ENCODE assay signal across 9 mouse cellular contexts in the genomic region with DNA sequence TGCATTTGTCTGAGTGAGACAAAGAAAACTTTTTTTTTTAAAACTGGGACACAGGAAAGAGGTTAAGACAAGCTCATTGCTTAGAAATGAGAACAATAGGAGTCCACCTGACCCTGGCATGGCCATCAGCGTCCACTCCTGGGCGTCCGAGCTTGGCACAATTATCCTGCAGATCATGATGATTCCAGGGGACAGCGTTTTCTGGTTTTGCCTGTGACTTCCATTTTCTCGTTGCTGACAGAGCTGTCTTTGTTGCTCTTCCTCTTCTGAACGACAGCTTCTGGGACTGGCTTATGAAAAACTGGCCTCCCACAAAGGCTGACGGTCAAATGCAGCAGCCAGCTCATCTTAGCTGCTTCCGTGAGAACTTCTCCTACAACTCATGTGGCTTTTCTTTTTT. TPM values are rescaled to one million over a fixed set of nuclear protein-coding genes. Genes with fewer than 3 reads are reported as not detected.
DNase-seq lines count a peak whose midpoint lies in the region; ATAC-seq lines count a peak whose summit lies in the region.
"Had no signal": no experiment of that assay in that cellular context is flagged by ENCODE, and none has a peak within 500 bp of the region (broad histone marks: within the 10 kb centered on the region; RNA-seq: fewer than 3 reads in every experiment).

No protein-coding gene starts in this region.

- H3K36me3 ChIP-seq in liver, embryonic 13.5 days: no peaks in the 10 kb centered on the region
- H3K36me3 ChIP-seq in liver, embryonic 11.5 days (ENCODE audit: control insufficient read depth, insufficient read depth, low read length): no peaks in the 10 kb centered on the region
- no peaks in the 10 kb centered on the region for H3K36me3 ChIP-seq in embryonic facial prominence, embryonic 15.5 days
- no peaks in the 10 kb centered on the region for H3K36me3 ChIP-seq in heart, embryonic 14.5 days (ENCODE audit: control insufficient read depth, insufficient read depth, low read length)
- H3K36me3 ChIP-seq in midbrain, embryonic 14.5 days (ENCODE audit: control insufficient read depth, insufficient read depth, low read length): no peaks in the 10 kb centered on the region
- H3K36me3 ChIP-seq: limb, embryonic 12.5 days had no signal

- H3K27me3 ChIP-seq in liver, embryonic 13.5 days: 0 out of 2 replicates have a peak, but pooled peaks cover 11% of the 10 kb centered on the region
- no peaks in the 10 kb centered on the region for H3K27me3 ChIP-seq in liver, embryonic 11.5 days (replicated peaks; ENCODE audit: control insufficient read depth, insufficient read depth, low read length)
- no peaks in the 10 kb centered on the region for H3K27me3 ChIP-seq in embryonic facial prominence, embryonic 15.5 days
- H3K27me3 ChIP-seq in heart, embryonic 14.5 days (ENCODE audit: control insufficient read depth, insufficient read depth, low read length): no peaks in the 10 kb centered on the region
- no peaks in the 10 kb centered on the region for H3K27me3 ChIP-seq in midbrain, embryonic 14.5 days (ENCODE audit: control insufficient read depth, insufficient read depth, low read length)

- WGBS in liver, embryonic 13.5 days (ENCODE audit: insufficient replicate concordance): 51% methylated on average over 8 of the region's 8 CpGs
- WGBS in liver, embryonic 11.5 days: 73% methylated on average over 8 of the region's 8 CpGs
- 42% methylated on average over 8 of the region's 8 CpGs for WGBS in embryonic facial prominence, embryonic 15.5 days
- 53% methylated on average over 8 of the region's 8 CpGs for WGBS in heart, embryonic 14.5 days
- WGBS in midbrain, embryonic 14.5 days: 14% methylated on average over 8 of the region's 8 CpGs

- H3K9me3 ChIP-seq in liver, embryonic 13.5 days (replicated peaks): no peaks in the 10 kb centered on the region
- no peaks in the 10 kb centered on the region for H3K9me3 ChIP-seq in liver, embryonic 11.5 days (ENCODE audit: control insufficient read depth, low read length)
- no peaks in the 10 kb centered on the region for H3K9me3 ChIP-seq in embryonic facial prominence, embryonic 15.5 days (replicated peaks)
- no peaks in the 10 kb centered on the region; the same call in 1 of the 2 replicates for H3K9me3 ChIP-seq in heart, embryonic 14.5 days (ENCODE audit: control insufficient read depth, low read length)
- H3K9me3 ChIP-seq in midbrain, embryonic 14.5 days (ENCODE audit: control insufficient read depth, low read length): no peaks in the 10 kb centered on the region

- DNase-seq in liver, embryonic 13.5 days: no peak
- DNase-seq in liver, embryonic 11.5 days (ENCODE audit: low spot score): no peak
- DNase-seq in midbrain, embryonic 14.5 days: no peak
- no peak for DNase-seq in testis, postnatal 14 days (ENCODE audit: low spot score)
- no peak for DNase-seq in T-cell, adult 2 months (ENCODE audit: low spot score)

- peaks cover 2% of the 10 kb centered on the region; the same call in 1 of the 2 replicates for H3K4me1 ChIP-seq in liver, embryonic 13.5 days (replicated peaks)
- no peaks in the 10 kb centered on the region for H3K4me1 ChIP-seq in liver, embryonic 11.5 days (replicated peaks; ENCODE audit: control insufficient read depth, insufficient read depth, low read length)
- peaks cover 14% of the 10 kb centered on the region for H3K4me1 ChIP-seq in embryonic facial prominence, embryonic 15.5 days
- H3K4me1 ChIP-seq in heart, embryonic 14.5 days (ENCODE audit: control insufficient read depth in 2 of 2, insufficient read depth in 2 of 2, low read length in 2 of 2): peaks cover 21 to 28% of the 10 kb centered on the region in 2 experiments
- H3K4me1 ChIP-seq in midbrain, embryonic 14.5 days (ENCODE audit: control insufficient read depth, insufficient read depth, low read length): peaks cover 13% of the 10 kb centered on the region

- no peak overlapping the region for H3K4me2 ChIP-seq in liver, embryonic 13.5 days
- H3K4me2 ChIP-seq in liver, embryonic 11.5 days: no peak overlapping the region
- no peak overlapping the region for H3K4me2 ChIP-seq in embryonic facial prominence, embryonic 15.5 days (replicated peaks)
- peak overlapping the region; percentile 16 for H3K4me2 ChIP-seq in heart, embryonic 14.5 days (ENCODE audit: low read length)
- 0 out of 2 replicates have a peak overlapping the region, but pooled peaks have one; percentile 4 for H3K4me2 ChIP-seq in midbrain, embryonic 14.5 days (ENCODE audit: low read length)
- H3K4me2 ChIP-seq: limb, embryonic 12.5 days had no signal

- H3K27ac ChIP-seq in liver, embryonic 13.5 days: peak overlapping the region; percentile 23; the same call in 1 of the 2 replicates
- no peak overlapping the region for H3K27ac ChIP-seq in liver, embryonic 11.5 days (ENCODE audit: low read depth, low read length)
- 0 out of 2 replicates have a peak overlapping the region, but pooled peaks have one; percentile 52 for H3K27ac ChIP-seq in embryonic facial prominence, embryonic 15.5 days (replicated peaks)
- peak overlapping the region in 1 of 2 experiments; percentile 82; a peak in 2 of 4 replicates for H3K27ac ChIP-seq in heart, embryonic 14.5 days (replicated peaks in 1 of 2; ENCODE audit: control insufficient read depth in 1 of 2, insufficient read depth in 1 of 2, low read depth in 2 of 2, low read length in 2 of 2)
- H3K27ac ChIP-seq in midbrain, embryonic 14.5 days (replicated peaks; ENCODE audit: low read depth, low read length): peak overlapping the region; percentile 68
- H3K27ac ChIP-seq: limb, embryonic 12.5 days had no signal

- no peak overlapping the region for H3K9ac ChIP-seq in liver, embryonic 13.5 days
- H3K9ac ChIP-seq in liver, embryonic 11.5 days (ENCODE audit: low read depth, low read length): no peak overlapping the region
- no peak overlapping the region for H3K9ac ChIP-seq in embryonic facial prominence, embryonic 15.5 days
- H3K9ac ChIP-seq in heart, embryonic 14.5 days (ENCODE audit: low read length): no peak overlapping the region; the same call in 1 of the 2 replicates
- H3K9ac ChIP-seq in midbrain, embryonic 14.5 days (replicated peaks; ENCODE audit: low read length): no peak overlapping the region
- H3K9ac ChIP-seq: limb, embryonic 12.5 days had no signal

- H3K4me3 ChIP-seq in liver, embryonic 13.5 days (replicated peaks): no peak overlapping the region
- no peak overlapping the region for H3K4me3 ChIP-seq in liver, embryonic 11.5 days (ENCODE audit: low read depth, low read length)
- H3K4me3 ChIP-seq in embryonic facial prominence, embryonic 15.5 days (replicated peaks): no peak overlapping the region
- H3K4me3 ChIP-seq in heart, embryonic 14.5 days (ENCODE audit: control insufficient read depth in 1 of 2, insufficient read depth in 1 of 2, low read depth in 1 of 2, low read length in 2 of 2): no peak overlapping the region
- H3K4me3 ChIP-seq in midbrain, embryonic 14.5 days (replicated peaks; ENCODE audit: low read depth, low read length): no peak overlapping the region
- H3K4me3 ChIP-seq: limb, embryonic 12.5 days had no signal

- no peak for ATAC-seq in liver, embryonic 13.5 days (ENCODE audit: low read depth)
- no peak for ATAC-seq in liver, embryonic 11.5 days (replicated peaks; ENCODE audit: low FRiP score)
- ATAC-seq in embryonic facial prominence, embryonic 15.5 days (ENCODE audit: insufficient number of reproducible peaks, low FRiP score, low TSS enrichment, low read depth): no peak
- no peak for ATAC-seq in heart, embryonic 14.5 days (ENCODE audit: insufficient number of reproducible peaks, insufficient read depth, low FRiP score, low read depth)
- no peak for ATAC-seq in midbrain, embryonic 14.5 days (ENCODE audit: low FRiP score, low TSS enrichment)
- ATAC-seq: inflammation-experienced regulatory T-cells, adult 6 months had no signal

RNA-seq across cellular contexts. Expression of gene Bod1, which starts 41.4 kb away (rescaled TPM):
- polyA plus RNA-seq in liver, embryonic 13.5 days (2015; fragmentation: Nextera tagmentation; extraction: Ambion mirVana): 14.5 and 15.8 TPM in 2 replicates
- 39.7 and 40.1 TPM in 2 replicates for polyA plus RNA-seq in liver, embryonic 11.5 days (2014; fragmentation: Nextera tagmentation; extraction: Ambion mirVana)
- polyA plus RNA-seq in embryonic facial prominence, embryonic 15.5 days (2015; fragmentation: Nextera tagmentation; extraction: Ambion mirVana): 98.5 and 99.0 TPM in 2 replicates
- 87.6 and 98.4 TPM in 2 replicates for polyA plus RNA-seq in heart, embryonic 14.5 days (2014; fragmentation: Nextera tagmentation; extraction: Ambion mirVana)
- 164 and 168 TPM in 2 replicates for polyA plus RNA-seq in midbrain, embryonic 14.5 days (2014; fragmentation: Nextera tagmentation; extraction: Ambion mirVana)

Comparison
In these comparisons a context has a peak if more than half of its experiments do, and no peak if none do; other contexts are left out.
1. H3K4me2 ChIP-seq: peak in heart, embryonic 14.5 days (single experiment) and midbrain, embryonic 14.5 days (single experiment); none in liver, embryonic 13.5 days (single experiment), liver, embryonic 11.5 days (single experiment) and embryonic facial prominence, embryonic 15.5 days (single experiment).